Mouse (Mus musculus) ES-E14 (cell line): ENCODE data around the gene Olfr620. TPM values are rescaled to one million over a fixed set of nuclear protein-coding genes. Genes with fewer than 3 reads are reported as not detected.

Source experiments
- DNase-seq: peaks from one replicate; pipeline ENCODE4 v3.0.0-alpha.2; 2013; ENCODE audit warnings: low read depth, low spot score
- H3K27ac ChIP-seq: 2 replicates; pipeline ENCODE4 v1.5.1; 2012; ENCODE audit warnings: low read depth, mild to moderate bottlenecking, low read length, moderate library complexity, mixed read lengths; ENCODE audit not compliant: poor library complexity, insufficient read depth, severe bottlenecking
- H3K36me3 ChIP-seq: 2 replicates; pipeline ENCODE4 v1.6.1; 2012; ENCODE audit warnings: mild to moderate bottlenecking, low read length, moderate library complexity, mixed read lengths; ENCODE audit not compliant: control insufficient read depth, poor library complexity, insufficient read depth, severe bottlenecking
- H3K4me1 ChIP-seq, 2 experiments: fragments of 150-350 bp in 1 of 2; sonication (generic) in 1 of 2; 2 replicates each; pipeline ENCODE4 v1.6.1; 2012; ENCODE audit warnings: low read length in 2 of 2, mild to moderate bottlenecking in 1 of 2, mixed read lengths in 1 of 2; ENCODE audit not compliant: control insufficient read depth in 2 of 2, insufficient read depth in 2 of 2, poor library complexity in 1 of 2
- H3K4me3 ChIP-seq, 2 experiments: fragments of 150-350 bp in 1 of 2; sonication (generic) in 1 of 2; 2 replicates each; pipeline ENCODE4 v1.5.1; 2012; ENCODE audit warnings: low read length in 2 of 2, low read depth in 1 of 2, mild to moderate bottlenecking in 1 of 2, mixed read lengths in 1 of 2; ENCODE audit not compliant: insufficient read depth in 1 of 2, poor library complexity in 1 of 2, severe bottlenecking in 1 of 2
- H3K9ac ChIP-seq: 2 replicates; pipeline ENCODE4 v1.6.1; 2012; ENCODE audit warnings: low read depth, mild to moderate bottlenecking, low read length, mixed read lengths; ENCODE audit not compliant: poor library complexity, insufficient read depth, severe bottlenecking
- H3K9me3 ChIP-seq: fragments of 150-350 bp; sonication (generic); 2 replicates; pipeline ENCODE4 v1.6.1; 2012; ENCODE audit warnings: low read depth, mild to moderate bottlenecking, low read length; ENCODE audit not compliant: control insufficient read depth, insufficient read depth
- CHD2 ChIP-seq: IDR thresholded peaks from 2 replicates; pipeline ENCODE4 v1.6.1; 2014; ENCODE audit warnings: mild to moderate bottlenecking, low read depth, low read length, inconsistent platforms
- HCFC1 ChIP-seq: IDR thresholded peaks from 2 replicates; pipeline ENCODE4 v1.6.1; 2012; ENCODE audit warnings: low read length, inconsistent platforms, borderline replicate concordance; ENCODE audit not compliant: insufficient read depth
- MAFK ChIP-seq: IDR thresholded peaks from 2 replicates; pipeline ENCODE4 v1.6.1; 2014; ENCODE audit warnings: mild to moderate bottlenecking, low read depth, low read length, inconsistent platforms; ENCODE audit not compliant: insufficient read depth
- ZC3H11A ChIP-seq: IDR thresholded peaks from 2 replicates; pipeline ENCODE4 v1.6.1; 2012; ENCODE audit warnings: low read depth, mild to moderate bottlenecking, inconsistent platforms, low read length, borderline replicate concordance
- ZNF384 ChIP-seq: IDR thresholded peaks from 2 replicates; pipeline ENCODE4 v1.6.1; 2012; ENCODE audit warnings: low read depth, low read length, inconsistent platforms
- in situ Hi-C, 2 experiments: fragments of 600-800 bp; cut with MboI; formaldehyde crosslinking; loops; one replicate each; pipeline ENCODE4 v1.15.1; 2025; ENCODE audit warnings: low sequenced_read_pairs in 2 of 2, inconsistent platforms in 1 of 2; ENCODE audit not compliant: unreplicated experiment in 2 of 2
- total RNA-seq: library from RNA; depleted of rRNA; stranded (reverse); fragments of 300-350 nt; gene quantifications from 2 replicates; pipeline ENCODE4 v1.2.3, GENCODE M21; 2012; rRNA removed

Olfr620 gene
- total RNA-seq: not detected in 2 replicates

- TF ChIP-seq MAFK (no peak), CHD2 (no peak)
- Histone ChIP-seq H3K9ac (no peak within 1 kb of the TSS), H3K27ac (no peak within 1 kb of the TSS), H3K4me1 (no peaks in the 10 kb centered on the region), H3K36me3 (no peaks in the 10 kb centered on the region), H3K4me3 (no peak within 1 kb of the TSS), H3K9me3 (no peaks in the 10 kb centered on the region)
- DNase-seq: no peak
- in situ Hi-C loops: no loop called here
These were observed at the start of gene Olfr620 for GRCm38 (mm10) chr7:103612434-103612833. Olfr620 (minus strand) TSS chr7:103612534.

- in situ Hi-C loops: no loop called here
- Histone ChIP-seq H3K36me3 (no peaks in the 10 kb centered on the region), H3K9me3 (no peaks in the 10 kb centered on the region), H3K27ac (no peak overlapping the region), H3K4me3 (no peak overlapping the region), H3K4me1 (no peaks in the 10 kb centered on the region), H3K9ac (no peak overlapping the region)
- no peak for DNase-seq
- TF ChIP-seq ZNF384: no peak
- TF ChIP-seq MAFK: no peak
- no peak for TF ChIP-seq ZC3H11A
- TF ChIP-seq HCFC1: no peak
- no peak for TF ChIP-seq CHD2
These were observed 31.7 kb upstream of the Olfr620 start for GRCm38 (mm10) chr7:103644070-103644469.

GRCm38 (mm10) chr7:103642602-103643001 lies 30.3 kb upstream of the Olfr620 start, which contains the start of gene Olfr622:
Olfr622 (minus strand) TSS chr7:103642702.
- no peaks in the 10 kb centered on the region for H3K9me3 ChIP-seq
- in situ Hi-C loops: no loop called here
- TF ChIP-seq MAFK (no peak), CHD2 (no peak), ZC3H11A (no peak), HCFC1 (no peak), ZNF384 (no peak)
- DNase-seq: no peak
- H3K36me3 ChIP-seq: no peaks in the 10 kb centered on the region
- H3K27ac ChIP-seq: no peak within 1 kb of the TSS
- H3K4me1 ChIP-seq: no peaks in the 10 kb centered on the region
- no peak within 1 kb of the TSS for H3K9ac ChIP-seq
- H3K4me3 ChIP-seq: no peak within 1 kb of the TSS

- Histone ChIP-seq H3K36me3 (no peaks in the 10 kb centered on the region), H3K9me3 (no peaks in the 10 kb centered on the region), H3K4me1 (no peaks in the 10 kb centered on the region), H3K4me3 (no peak overlapping the region), H3K27ac (no peak overlapping the region), H3K9ac (no peak overlapping the region)
- no peak for TF ChIP-seq MAFK
- no peak for TF ChIP-seq HCFC1
- no peak for TF ChIP-seq ZNF384
- TF ChIP-seq CHD2: no peak
- TF ChIP-seq ZC3H11A: no peak
- in situ Hi-C loops: no loop called here
- DNase-seq: no peak
These were observed 24.5 kb upstream of the Olfr620 start for GRCm38 (mm10) chr7:103636795-103637194.

GRCm38 (mm10) chr7:103607425-103607824 lies 4.9 kb downstream of the Olfr620 start:
- Histone ChIP-seq H3K4me1 (no peaks in the 10 kb centered on the region), H3K9ac (no peak overlapping the region), H3K36me3 (no peaks in the 10 kb centered on the region), H3K4me3 (no peak overlapping the region), H3K27ac (no peak overlapping the region), H3K9me3 (no peaks in the 10 kb centered on the region)
- TF ChIP-seq MAFK: no peak
- no peak for TF ChIP-seq CHD2
- no peak for TF ChIP-seq ZC3H11A
- no peak for TF ChIP-seq ZNF384
- no peak for TF ChIP-seq HCFC1
- in situ Hi-C loops: no loop called here
- DNase-seq: no peak
